Mouse (Mus musculus): ENCODE measurements around the gene Tet1. TPM values are rescaled to one million over a fixed set of nuclear protein-coding genes. Genes with fewer than 3 reads are reported as not detected.

The Tet1 gene
- polyA plus RNA-seq, 1 experiment from 2014 or later: 24.4 TPM

DNA sequence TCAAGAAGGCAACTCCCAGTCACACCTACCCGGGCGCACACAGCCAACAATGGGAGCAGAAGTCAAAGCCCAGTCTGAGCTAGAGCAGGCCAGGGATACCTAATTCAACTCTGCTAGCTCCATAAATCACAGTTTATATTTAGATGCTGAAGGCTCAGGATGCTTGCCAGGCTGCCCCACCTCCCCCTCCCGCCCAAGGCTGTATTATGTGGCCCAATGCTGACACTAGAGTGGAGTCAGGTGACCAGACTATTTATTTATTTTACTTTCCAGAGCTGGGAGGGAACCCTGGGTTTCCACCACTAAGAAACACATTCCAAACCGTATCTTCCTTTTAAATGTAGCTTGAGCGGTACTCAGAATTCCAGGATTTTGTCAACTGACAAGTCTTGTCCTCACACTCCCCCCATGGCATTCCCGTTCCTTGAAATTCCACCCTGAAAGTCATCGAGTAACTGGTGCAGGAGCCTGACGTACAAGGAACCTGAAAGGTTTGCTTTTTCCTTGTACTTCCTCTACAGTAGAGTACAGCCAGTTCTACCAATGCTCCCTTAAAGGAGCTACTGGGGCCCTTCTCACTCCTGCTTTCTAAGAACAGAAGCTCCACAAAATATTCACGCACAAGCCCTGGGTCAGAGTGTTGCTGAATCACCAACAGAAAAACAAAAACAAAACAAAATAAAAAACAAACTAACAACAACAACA lies 64.9 kb downstream of the Tet1 start:
- no peaks in the 10 kb centered on the region for H3K9me3 ChIP-seq (replicated peaks)
- no peak overlapping the region for H3K4me3 ChIP-seq (replicated peaks)
- H3K9ac ChIP-seq: no peak overlapping the region
- 52% methylated on average over 9 of the region's 9 CpGs for WGBS
- H3K4me1 ChIP-seq: peaks cover 13% of the 10 kb centered on the region
- peak overlapping the region; percentile 48 for H3K27ac ChIP-seq (replicated peaks)
- no peaks in the 10 kb centered on the region for H3K27me3 ChIP-seq
- H3K36me3 ChIP-seq: peaks cover 11% of the 10 kb centered on the region; the same call in 1 of the 2 replicates
- no peak for ATAC-seq (ENCODE audit: insufficient number of reproducible peaks, low FRiP score, low TSS enrichment, low read depth)
- no peak overlapping the region for H3K4me2 ChIP-seq (replicated peaks)

DNA sequence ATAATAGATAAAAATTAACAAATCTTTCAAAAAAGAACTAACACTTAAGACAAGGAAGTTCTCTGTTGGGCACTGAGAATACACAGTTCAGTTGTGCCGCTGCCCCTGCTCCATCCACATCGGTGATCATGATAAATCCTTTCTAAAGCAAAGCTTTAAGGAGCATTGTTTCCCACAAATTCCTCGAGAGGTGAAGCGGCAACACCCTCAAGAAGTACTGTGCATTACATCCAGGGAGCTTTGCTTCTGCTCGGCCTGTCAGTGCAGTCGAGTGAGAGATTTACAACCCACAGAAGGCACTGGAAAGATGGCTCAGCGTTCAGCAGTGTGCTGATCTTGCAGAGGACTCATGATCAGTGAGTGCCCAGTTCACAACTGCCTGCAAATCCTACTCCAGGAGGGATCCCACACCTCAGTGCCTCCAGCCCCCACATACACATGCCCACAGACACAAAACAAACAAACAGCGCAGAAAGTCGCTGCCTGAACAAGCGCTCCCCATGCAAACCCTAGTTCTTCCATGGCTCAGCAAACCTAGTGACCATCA lies 66.8 kb downstream of the Tet1 start:
- H3K27me3 ChIP-seq: no peaks in the 10 kb centered on the region
- no peak overlapping the region for H3K4me2 ChIP-seq (replicated peaks)
- H3K27ac ChIP-seq (replicated peaks): no peak overlapping the region
- no peak overlapping the region for H3K9ac ChIP-seq
- H3K9me3 ChIP-seq (replicated peaks): no peaks in the 10 kb centered on the region
- no peak for ATAC-seq (ENCODE audit: insufficient number of reproducible peaks, low FRiP score, low TSS enrichment, low read depth)
- peaks cover 17% of the 10 kb centered on the region; the same call in 1 of the 2 replicates for H3K36me3 ChIP-seq
- H3K4me1 ChIP-seq: peaks cover 6% of the 10 kb centered on the region
- no peak overlapping the region for H3K4me3 ChIP-seq (replicated peaks)
- 81% methylated on average over 10 of the region's 10 CpGs for WGBS

DNA sequence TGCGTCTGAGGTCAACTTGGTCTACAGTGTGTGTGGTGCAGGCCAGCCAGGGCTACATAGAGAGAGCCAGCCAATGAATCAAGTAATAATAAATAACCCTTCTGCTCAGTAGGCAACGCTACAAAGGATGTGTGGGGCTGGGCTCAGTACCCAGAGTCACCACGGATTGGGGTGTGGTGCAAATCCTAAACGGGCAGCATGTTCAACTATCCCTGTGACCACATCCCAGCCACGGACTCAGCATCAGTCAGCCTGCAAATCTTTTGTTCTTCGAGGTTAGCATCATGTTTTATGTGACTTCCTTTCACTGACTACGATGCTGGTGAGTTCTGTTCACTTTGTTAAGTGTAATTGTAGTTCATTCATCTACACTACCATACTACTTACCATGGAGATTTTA lies 68.1 kb downstream of the Tet1 start:
- no peaks in the 10 kb centered on the region for H3K9me3 ChIP-seq (replicated peaks)
- H3K9ac ChIP-seq: no peak overlapping the region
- peaks cover 6% of the 10 kb centered on the region for H3K4me1 ChIP-seq
- no peaks in the 10 kb centered on the region for H3K27me3 ChIP-seq
- no peak overlapping the region for H3K4me2 ChIP-seq (replicated peaks)
- no peak overlapping the region for H3K27ac ChIP-seq (replicated peaks)
- H3K4me3 ChIP-seq (replicated peaks): no peak overlapping the region
- WGBS: 91% methylated on average over 7 of the region's 7 CpGs
- no peak for ATAC-seq (ENCODE audit: insufficient number of reproducible peaks, low FRiP score, low TSS enrichment, low read depth)
- peaks cover 17% of the 10 kb centered on the region; the same call in 1 of the 2 replicates for H3K36me3 ChIP-seq

DNA sequence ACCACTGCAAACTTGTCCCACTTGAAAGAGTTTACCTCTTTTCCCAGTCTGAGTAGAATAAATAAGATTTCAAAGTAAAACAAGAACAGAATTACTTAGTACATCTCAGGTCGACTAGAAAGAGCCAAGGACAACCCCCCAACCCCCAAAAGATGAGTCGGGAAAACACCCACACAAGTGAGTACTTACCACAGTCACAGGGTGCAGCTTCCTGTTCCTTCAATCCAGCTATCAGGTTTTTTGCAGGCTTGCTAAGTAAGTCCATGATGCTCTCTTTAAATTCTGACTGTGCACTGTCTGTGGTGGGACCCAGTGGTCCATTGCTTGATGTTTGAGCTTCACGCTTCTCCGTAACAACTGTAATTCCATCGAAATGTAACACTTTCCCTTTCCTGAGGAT lies 70.8 kb downstream of the Tet1 start:
- Histone ChIP-seq H3K9me3 (replicated peaks) (no peaks in the 10 kb centered on the region), H3K4me3 (replicated peaks) (no peak overlapping the region), H3K4me1 (no peaks in the 10 kb centered on the region), H3K36me3 (peaks cover 26% of the 10 kb centered on the region; the same call in 1 of the 2 replicates), H3K27me3 (no peaks in the 10 kb centered on the region), H3K9ac (no peak overlapping the region), H3K4me2 (replicated peaks) (no peak overlapping the region), H3K27ac (replicated peaks) (no peak overlapping the region)
- WGBS: 86% methylated on average over 5 of the region's 5 CpGs
- no peak for ATAC-seq (ENCODE audit: insufficient number of reproducible peaks, low FRiP score, low TSS enrichment, low read depth)

DNA sequence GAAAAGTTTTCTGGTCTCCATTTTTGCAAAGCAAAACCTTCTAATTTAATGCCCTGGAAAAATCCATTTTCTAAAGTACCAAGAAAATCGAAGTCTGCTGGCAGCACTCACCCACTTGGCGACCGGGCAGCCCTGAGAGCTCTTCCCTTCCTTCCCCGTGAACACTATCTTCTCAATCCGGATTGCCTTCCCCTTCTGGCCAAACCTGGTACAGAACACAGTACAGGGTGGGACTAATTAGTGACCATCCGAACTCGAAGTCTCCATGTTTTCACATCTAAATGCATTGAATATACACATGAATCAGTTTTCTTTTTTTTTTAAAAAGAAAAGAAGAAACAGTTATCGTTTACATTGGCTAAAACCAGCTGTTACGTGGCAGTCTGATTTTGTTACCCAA lies 76.0 kb downstream of the Tet1 start:
- no peak overlapping the region for H3K9ac ChIP-seq
- H3K4me1 ChIP-seq: no peaks in the 10 kb centered on the region
- H3K4me2 ChIP-seq (replicated peaks): no peak overlapping the region
- no peaks in the 10 kb centered on the region for H3K9me3 ChIP-seq (replicated peaks)
- H3K27me3 ChIP-seq: no peaks in the 10 kb centered on the region
- 78% methylated on average over 9 of the region's 9 CpGs for WGBS
- no peak overlapping the region for H3K4me3 ChIP-seq (replicated peaks)
- no peak overlapping the region for H3K27ac ChIP-seq (replicated peaks)
- H3K36me3 ChIP-seq: peaks cover 9% of the 10 kb centered on the region; the same call in 1 of the 2 replicates
- ATAC-seq (ENCODE audit: insufficient number of reproducible peaks, low FRiP score, low TSS enrichment, low read depth): no peak

DNA sequence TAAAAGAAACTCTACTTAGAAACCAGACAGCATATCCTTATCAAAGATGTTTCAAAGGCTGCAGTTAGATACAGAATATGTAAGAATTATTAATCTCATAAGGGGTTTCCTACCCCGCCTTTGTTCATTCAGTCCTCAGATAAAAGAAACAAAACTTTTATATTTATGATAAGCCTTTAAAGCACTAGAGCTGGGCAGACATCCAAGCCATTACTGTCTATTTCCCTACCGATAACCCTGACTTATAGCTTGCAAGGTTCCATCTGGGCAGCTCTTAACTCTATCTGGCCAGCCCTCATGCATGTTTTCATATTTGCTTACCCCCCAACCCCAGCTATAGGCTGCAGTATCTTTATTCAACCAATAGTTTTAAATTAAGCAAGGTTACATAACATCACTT lies 77.2 kb downstream of the Tet1 start:
- Histone ChIP-seq H3K9ac (no peak overlapping the region), H3K4me1 (no peaks in the 10 kb centered on the region), H3K27ac (replicated peaks) (no peak overlapping the region), H3K27me3 (no peaks in the 10 kb centered on the region), H3K9me3 (replicated peaks) (no peaks in the 10 kb centered on the region), H3K4me3 (replicated peaks) (no peak overlapping the region), H3K36me3 (peaks cover 15% of the 10 kb centered on the region; the same call in 1 of the 2 replicates), H3K4me2 (replicated peaks) (no peak overlapping the region)
- no peak for ATAC-seq (ENCODE audit: insufficient number of reproducible peaks, low FRiP score, low TSS enrichment, low read depth)
- 79% methylated on average over 2 of the region's 2 CpGs for WGBS

DNA sequence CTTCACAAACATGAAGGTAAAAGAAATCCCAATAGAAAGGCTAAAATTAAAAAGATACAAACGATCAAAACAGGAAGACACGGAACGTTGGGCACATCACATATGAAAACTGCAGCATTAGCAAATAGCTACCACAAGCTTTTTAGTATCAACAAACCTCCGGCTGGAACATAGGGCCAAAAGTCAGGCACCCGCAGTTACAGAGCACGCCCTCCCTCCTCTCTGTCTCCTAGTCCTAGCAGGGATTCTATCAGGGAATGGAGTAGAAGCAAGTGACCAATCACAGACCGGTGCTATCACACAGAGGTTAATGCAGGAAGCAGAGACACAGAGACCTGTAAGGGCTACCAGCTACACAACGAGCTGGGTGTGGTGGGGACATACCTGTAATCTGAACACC lies 84.3 kb downstream of the Tet1 start:
- Histone ChIP-seq H3K4me2 (replicated peaks) (no peak overlapping the region), H3K36me3 (peaks cover 18% of the 10 kb centered on the region), H3K9me3 (replicated peaks) (no peaks in the 10 kb centered on the region), H3K27ac (replicated peaks) (no peak overlapping the region), H3K4me1 (no peaks in the 10 kb centered on the region), H3K27me3 (no peaks in the 10 kb centered on the region), H3K9ac (no peak overlapping the region), H3K4me3 (replicated peaks) (no peak overlapping the region)
- ATAC-seq (ENCODE audit: insufficient number of reproducible peaks, low FRiP score, low TSS enrichment, low read depth): no peak
- WGBS: 81% methylated on average over 8 of the region's 8 CpGs

DNA sequence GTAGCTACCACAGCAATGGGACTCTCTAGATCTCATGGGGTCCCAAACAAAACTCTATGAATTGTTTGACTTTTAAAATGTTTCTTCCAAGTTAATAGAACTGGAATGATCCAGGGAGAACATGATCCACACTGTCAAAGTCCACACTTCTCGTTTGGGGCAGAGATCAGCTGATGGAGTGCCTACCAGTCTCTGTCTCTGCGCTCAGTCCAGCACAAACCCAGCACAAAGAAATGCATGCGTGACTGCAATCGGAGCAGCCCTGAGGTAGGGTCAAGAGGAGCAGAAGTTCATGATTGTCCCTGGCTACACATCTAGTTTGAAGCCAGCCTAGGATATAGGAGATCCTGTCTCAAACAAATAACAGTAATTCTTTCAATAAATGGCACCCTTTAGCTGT lies 85.4 kb downstream of the Tet1 start:
- H3K4me2 ChIP-seq (replicated peaks): no peak overlapping the region
- H3K27ac ChIP-seq (replicated peaks): no peak overlapping the region
- peaks cover 28% of the 10 kb centered on the region for H3K36me3 ChIP-seq
- no peak overlapping the region for H3K4me3 ChIP-seq (replicated peaks)
- no peaks in the 10 kb centered on the region for H3K4me1 ChIP-seq
- H3K27me3 ChIP-seq: no peaks in the 10 kb centered on the region
- 69% methylated on average over 4 of the region's 4 CpGs for WGBS
- H3K9me3 ChIP-seq (replicated peaks): no peaks in the 10 kb centered on the region
- ATAC-seq (ENCODE audit: insufficient number of reproducible peaks, low FRiP score, low TSS enrichment, low read depth): no peak
- H3K9ac ChIP-seq: no peak overlapping the region

DNA sequence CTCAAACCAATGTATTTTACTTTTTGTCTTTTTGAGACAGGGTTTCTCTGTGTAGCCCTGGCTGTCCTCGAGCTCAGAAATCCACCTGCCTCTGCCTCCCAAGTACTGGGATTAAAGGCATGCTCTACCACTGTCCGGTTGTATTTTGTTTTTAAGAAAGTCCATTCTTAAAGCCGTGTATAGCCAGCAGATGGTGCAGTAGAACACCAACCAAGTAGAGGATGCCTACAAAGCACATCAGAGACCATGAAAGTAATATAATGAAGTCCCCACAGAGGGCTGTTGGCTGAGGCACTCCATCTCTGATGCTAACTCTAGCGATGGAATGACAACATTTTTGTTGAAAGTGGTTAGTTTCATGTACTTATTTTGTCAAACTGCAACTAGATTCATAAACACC lies 98.8 kb downstream of the Tet1 start:
- no peaks in the 10 kb centered on the region for H3K27me3 ChIP-seq
- H3K9me3 ChIP-seq (replicated peaks): no peaks in the 10 kb centered on the region
- H3K4me1 ChIP-seq: no peaks in the 10 kb centered on the region
- H3K4me3 ChIP-seq (replicated peaks): no peak overlapping the region
- no peak overlapping the region for H3K9ac ChIP-seq
- 75% methylated on average over 4 of the region's 4 CpGs for WGBS
- no peak overlapping the region for H3K27ac ChIP-seq (replicated peaks)
- peaks cover 26% of the 10 kb centered on the region for H3K36me3 ChIP-seq
- H3K4me2 ChIP-seq (replicated peaks): no peak overlapping the region
- ATAC-seq (ENCODE audit: insufficient number of reproducible peaks, low FRiP score, low TSS enrichment, low read depth): no peak

DNA sequence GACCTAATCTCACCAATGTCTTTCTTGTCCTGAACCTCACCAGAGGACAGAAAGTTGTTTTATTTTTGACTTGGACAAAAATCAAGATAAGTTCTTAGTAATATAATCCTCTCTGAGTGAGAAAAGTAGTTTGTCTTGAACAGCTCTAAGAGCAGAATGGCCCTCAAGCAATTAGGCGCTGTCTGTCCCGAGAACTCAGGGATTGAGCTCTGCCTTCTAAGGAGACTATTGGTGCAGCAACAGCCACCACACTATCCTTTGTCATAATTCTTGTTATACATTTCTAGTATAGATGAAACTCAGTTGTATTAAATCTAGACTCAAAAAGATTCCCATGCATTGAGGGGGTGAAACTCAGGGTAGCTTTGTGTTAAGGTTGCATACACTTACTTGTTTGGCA lies 100.0 kb downstream of the Tet1 start:
- Histone ChIP-seq H3K27me3 (no peaks in the 10 kb centered on the region), H3K4me2 (replicated peaks) (no peak overlapping the region), H3K9me3 (replicated peaks) (no peaks in the 10 kb centered on the region), H3K4me3 (replicated peaks) (no peak overlapping the region), H3K36me3 (peaks cover 15% of the 10 kb centered on the region), H3K27ac (replicated peaks) (no peak overlapping the region), H3K4me1 (no peaks in the 10 kb centered on the region), H3K9ac (no peak overlapping the region)
- 91% methylated on average over 2 of the region's 2 CpGs for WGBS
- ATAC-seq (ENCODE audit: insufficient number of reproducible peaks, low FRiP score, low TSS enrichment, low read depth): no peak

DNA sequence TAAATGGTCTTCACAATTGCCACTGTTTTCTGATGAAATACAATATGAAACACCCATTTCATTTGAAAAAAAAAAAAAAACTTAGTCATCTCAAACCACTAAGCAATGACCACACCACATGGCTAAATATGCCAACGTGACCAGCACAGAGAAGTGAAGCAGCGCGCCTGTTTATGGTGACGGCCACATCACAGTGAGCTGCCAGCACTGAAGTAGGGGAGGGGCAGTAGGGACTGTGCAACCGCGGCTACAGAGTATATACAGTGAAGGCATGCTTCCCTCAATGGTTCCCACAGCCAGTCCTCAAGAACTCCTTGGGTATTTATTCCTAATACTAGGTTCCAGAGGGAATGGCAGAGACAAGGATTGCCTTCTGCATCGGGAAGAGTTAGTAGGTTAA lies 100.5 kb downstream of the Tet1 start:
- H3K4me2 ChIP-seq (replicated peaks): no peak overlapping the region
- peaks cover 10% of the 10 kb centered on the region for H3K36me3 ChIP-seq
- ATAC-seq (ENCODE audit: insufficient number of reproducible peaks, low FRiP score, low TSS enrichment, low read depth): no peak
- no peak overlapping the region for H3K27ac ChIP-seq (replicated peaks)
- no peak overlapping the region for H3K9ac ChIP-seq
- H3K9me3 ChIP-seq (replicated peaks): no peaks in the 10 kb centered on the region
- no peaks in the 10 kb centered on the region for H3K27me3 ChIP-seq
- H3K4me3 ChIP-seq (replicated peaks): no peak overlapping the region
- no peaks in the 10 kb centered on the region for H3K4me1 ChIP-seq
- 88% methylated on average over 7 of the region's 7 CpGs for WGBS

DNA sequence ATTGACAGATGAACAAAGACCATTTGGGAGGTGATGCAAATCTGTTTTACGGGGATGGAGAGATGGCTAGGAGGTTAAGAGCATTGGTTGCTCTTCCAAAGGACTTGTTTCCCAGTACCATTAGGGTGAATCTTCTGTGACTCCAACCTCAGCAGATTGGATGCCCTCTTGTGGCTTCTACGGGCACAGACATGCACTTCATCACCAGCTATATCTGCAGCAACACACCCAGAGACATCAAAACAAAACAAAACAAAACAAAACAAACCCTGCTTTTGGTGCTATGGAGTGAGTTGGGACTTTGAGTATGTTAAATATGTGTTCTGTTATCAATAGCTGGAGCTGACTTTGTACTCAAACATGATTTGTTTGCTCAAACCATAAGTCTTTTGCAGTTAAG lies 104.7 kb downstream of the Tet1 start:
- Histone ChIP-seq H3K4me2 (replicated peaks) (no peak overlapping the region), H3K9ac (no peak overlapping the region)
- WGBS: 89% methylated on average over 2 of the region's 2 CpGs

More for the DNA sequence above, 104.7 kb downstream of the Tet1 start:
- H3K27me3 ChIP-seq: no peaks in the 10 kb centered on the region
- H3K27ac ChIP-seq (replicated peaks): no peak overlapping the region
- no peak for ATAC-seq (ENCODE audit: insufficient number of reproducible peaks, low FRiP score, low TSS enrichment, low read depth)
- H3K36me3 ChIP-seq: no peaks in the 10 kb centered on the region
- H3K4me3 ChIP-seq (replicated peaks): no peak overlapping the region
- H3K4me1 ChIP-seq: no peaks in the 10 kb centered on the region
- H3K9me3 ChIP-seq (replicated peaks): no peaks in the 10 kb centered on the region
